Mouse (Mus musculus): Measurements from ENCODE around the gene Sbsn. TPM values are rescaled to one million over a fixed set of nuclear protein-coding genes. Genes with fewer than 3 reads are reported as not detected.
A peak's percentile ranks its signal among the peaks of the same experiment; 100 is the strongest.

Sbsn gene
- total and polyA plus RNA-seq, 2 experiments = 0.33 to 0.46 TPM

- no peaks in the 10 kb centered on the region for H3K36me3 ChIP-seq (ENCODE audit: control insufficient read depth, insufficient read depth, low read length)
- no peak overlapping the region for H3K4me3 ChIP-seq (ENCODE audit: insufficient read depth, low read depth, low read length)
- no peaks in the 10 kb centered on the region for H3K27me3 ChIP-seq (ENCODE audit: control insufficient read depth, insufficient read depth, low read length)
- H3K79me2 ChIP-seq (ENCODE audit: control insufficient read depth, insufficient read depth, low read length) = no peaks in the 10 kb centered on the region
- TF ChIP-seq CTCF (IDR thresholded peaks at IDR 0.05; ENCODE audit: low read depth, low read length) (no peak), POLR2A (IDR thresholded peaks at IDR 0.05; ENCODE audit: extremely low read depth, insufficient read depth, low read length) (no peak)
- 89% methylated on average over 1 of the region's 1 CpGs for WGBS
- H3K4me1 ChIP-seq (ENCODE audit: control insufficient read depth, insufficient read depth, low read length) = no peaks in the 10 kb centered on the region
- no peak overlapping the region for H3K9ac ChIP-seq (ENCODE audit: low read depth, low read length)
- DNase-seq (ENCODE audit: extremely low read depth, low read depth, low spot score) = no peak
- H3K27ac ChIP-seq (replicated peaks; ENCODE audit: insufficient read depth, low read depth, low read length) = no peak overlapping the region
Measured at GRCm38 (mm10) chr7:30777911-30778310, 26.6 kb downstream of the Sbsn start.

DNA sequence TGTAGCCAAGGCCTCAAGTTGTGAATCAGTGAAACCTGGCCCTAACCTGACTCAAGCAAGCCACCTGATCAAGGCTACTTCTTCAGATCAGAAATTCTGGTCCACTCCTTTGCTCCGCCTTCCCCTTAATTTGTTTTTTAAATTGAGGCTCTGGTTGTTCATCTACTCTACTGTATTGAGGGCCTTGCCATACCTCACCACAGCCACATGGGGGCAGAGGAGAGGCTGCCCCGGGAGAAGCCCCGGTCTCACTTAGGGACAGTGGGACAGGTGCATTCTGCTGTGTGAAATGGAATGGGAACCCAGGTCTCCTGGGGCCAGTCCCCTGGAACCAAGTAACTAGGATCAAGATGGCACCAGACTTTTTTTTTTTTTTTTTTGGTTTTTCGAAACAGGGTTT, 30.5 kb downstream of the Sbsn start:
- 62% methylated on average over 4 of the region's 4 CpGs for WGBS
- no peaks in the 10 kb centered on the region for H3K27me3 ChIP-seq (ENCODE audit: control insufficient read depth, insufficient read depth, low read length)
- H3K27ac ChIP-seq (replicated peaks; ENCODE audit: insufficient read depth, low read depth, low read length) = no peak overlapping the region
- no peaks in the 10 kb centered on the region for H3K4me1 ChIP-seq (ENCODE audit: control insufficient read depth, insufficient read depth, low read length)
- TF ChIP-seq CTCF (IDR thresholded peaks at IDR 0.05; ENCODE audit: low read depth, low read length) = peak; percentile 85
- no peak for TF ChIP-seq POLR2A (IDR thresholded peaks at IDR 0.05; ENCODE audit: extremely low read depth, insufficient read depth, low read length)
- peak; percentile 5 for DNase-seq (ENCODE audit: extremely low read depth, low read depth, low spot score)
- H3K79me2 ChIP-seq (ENCODE audit: control insufficient read depth, insufficient read depth, low read length) = no peaks in the 10 kb centered on the region
- H3K4me3 ChIP-seq (ENCODE audit: insufficient read depth, low read depth, low read length) = no peak overlapping the region
- H3K9ac ChIP-seq (ENCODE audit: low read depth, low read length) = no peak overlapping the region
- no peaks in the 10 kb centered on the region for H3K36me3 ChIP-seq (ENCODE audit: control insufficient read depth, insufficient read depth, low read length)

DNA sequence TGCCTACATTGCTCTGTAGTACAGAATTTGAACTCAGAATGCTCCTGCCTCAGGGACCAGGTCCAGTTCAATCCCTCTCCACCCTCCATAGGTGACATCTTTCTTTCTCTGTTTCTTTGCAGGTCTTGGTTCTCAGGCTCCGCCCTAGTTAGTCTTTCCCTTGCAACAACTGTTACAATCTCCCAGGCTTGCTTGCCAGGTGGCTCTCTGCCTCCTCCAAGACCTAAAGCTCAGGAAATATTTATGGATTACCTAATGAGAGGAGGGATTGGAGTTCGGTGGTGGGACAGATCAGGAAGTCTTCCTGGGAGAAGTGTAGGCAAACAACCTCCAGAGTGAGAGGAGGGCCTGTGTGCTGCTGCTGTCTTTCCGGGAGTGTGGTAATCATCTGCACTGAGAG, 31.4 kb downstream of the Sbsn start:
- Histone ChIP-seq H3K9ac (ENCODE audit: low read depth, low read length) (no peak overlapping the region), H3K4me3 (ENCODE audit: insufficient read depth, low read depth, low read length) (no peak overlapping the region), H3K27ac (replicated peaks; ENCODE audit: insufficient read depth, low read depth, low read length) (no peak overlapping the region), H3K4me1 (ENCODE audit: control insufficient read depth, insufficient read depth, low read length) (no peaks in the 10 kb centered on the region), H3K27me3 (ENCODE audit: control insufficient read depth, insufficient read depth, low read length) (no peaks in the 10 kb centered on the region), H3K36me3 (ENCODE audit: control insufficient read depth, insufficient read depth, low read length) (no peaks in the 10 kb centered on the region), H3K79me2 (ENCODE audit: control insufficient read depth, insufficient read depth, low read length) (no peaks in the 10 kb centered on the region)
- WGBS = 71% methylated on average over 3 of the region's 3 CpGs
- TF ChIP-seq CTCF (IDR thresholded peaks at IDR 0.05; ENCODE audit: low read depth, low read length) (no peak), POLR2A (IDR thresholded peaks at IDR 0.05; ENCODE audit: extremely low read depth, insufficient read depth, low read length) (no peak)
- DNase-seq (ENCODE audit: extremely low read depth, low read depth, low spot score) = no peak

DNA sequence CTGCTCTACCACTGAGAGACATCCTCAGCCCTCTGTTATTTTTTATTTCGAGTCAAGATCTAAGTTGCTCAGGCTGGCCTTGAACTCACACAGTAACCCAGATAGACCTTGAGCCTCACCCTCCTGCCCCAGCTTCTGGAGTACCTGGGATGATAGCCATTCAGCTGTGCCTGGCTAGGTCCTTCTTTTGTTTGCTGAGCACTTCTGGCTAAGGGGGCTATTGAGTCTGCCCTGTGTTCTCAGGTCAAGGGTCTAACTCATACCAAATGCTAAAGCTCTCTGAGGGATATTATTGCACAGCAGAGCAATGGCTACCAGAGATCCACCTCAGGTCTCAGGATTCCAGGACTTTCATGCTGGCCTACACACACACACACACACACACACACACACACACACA, 33.9 kb downstream of the Sbsn start:
- no peaks in the 10 kb centered on the region for H3K27me3 ChIP-seq (ENCODE audit: control insufficient read depth, insufficient read depth, low read length)
- H3K79me2 ChIP-seq (ENCODE audit: control insufficient read depth, insufficient read depth, low read length) = no peaks in the 10 kb centered on the region
- H3K4me3 ChIP-seq (ENCODE audit: insufficient read depth, low read depth, low read length) = no peak overlapping the region
- no peak for DNase-seq (ENCODE audit: extremely low read depth, low read depth, low spot score)
- no peak overlapping the region for H3K27ac ChIP-seq (replicated peaks; ENCODE audit: insufficient read depth, low read depth, low read length)
- no peaks in the 10 kb centered on the region for H3K4me1 ChIP-seq (ENCODE audit: control insufficient read depth, insufficient read depth, low read length)
- H3K36me3 ChIP-seq (ENCODE audit: control insufficient read depth, insufficient read depth, low read length) = no peaks in the 10 kb centered on the region
- H3K9ac ChIP-seq (ENCODE audit: low read depth, low read length) = no peak overlapping the region
- TF ChIP-seq POLR2A (IDR thresholded peaks at IDR 0.05; ENCODE audit: extremely low read depth, insufficient read depth, low read length) (no peak), CTCF (IDR thresholded peaks at IDR 0.05; ENCODE audit: low read depth, low read length) (no peak)
- 47% methylated on average over 1 of the region's 1 CpGs for WGBS

GRCm38 (mm10) chr7:30785721-30786546, 34.7 kb downstream of the Sbsn start:
- TF ChIP-seq CTCF (IDR thresholded peaks at IDR 0.05; ENCODE audit: low read depth, low read length) (no peak), POLR2A (IDR thresholded peaks at IDR 0.05; ENCODE audit: extremely low read depth, insufficient read depth, low read length) (no peak)
- Histone ChIP-seq H3K36me3 (ENCODE audit: control insufficient read depth, insufficient read depth, low read length) (no peaks in the 10 kb centered on the region), H3K9ac (ENCODE audit: low read depth, low read length) (no peak overlapping the region), H3K27ac (replicated peaks; ENCODE audit: insufficient read depth, low read depth, low read length) (no peak overlapping the region), H3K27me3 (ENCODE audit: control insufficient read depth, insufficient read depth, low read length) (no peaks in the 10 kb centered on the region), H3K4me1 (ENCODE audit: control insufficient read depth, insufficient read depth, low read length) (no peaks in the 10 kb centered on the region), H3K4me3 (ENCODE audit: insufficient read depth, low read depth, low read length) (no peak overlapping the region), H3K79me2 (ENCODE audit: control insufficient read depth, insufficient read depth, low read length) (no peaks in the 10 kb centered on the region)
- no peak for DNase-seq (ENCODE audit: extremely low read depth, low read depth, low spot score)
- 85% methylated on average over 13 of the region's 13 CpGs for WGBS

DNA sequence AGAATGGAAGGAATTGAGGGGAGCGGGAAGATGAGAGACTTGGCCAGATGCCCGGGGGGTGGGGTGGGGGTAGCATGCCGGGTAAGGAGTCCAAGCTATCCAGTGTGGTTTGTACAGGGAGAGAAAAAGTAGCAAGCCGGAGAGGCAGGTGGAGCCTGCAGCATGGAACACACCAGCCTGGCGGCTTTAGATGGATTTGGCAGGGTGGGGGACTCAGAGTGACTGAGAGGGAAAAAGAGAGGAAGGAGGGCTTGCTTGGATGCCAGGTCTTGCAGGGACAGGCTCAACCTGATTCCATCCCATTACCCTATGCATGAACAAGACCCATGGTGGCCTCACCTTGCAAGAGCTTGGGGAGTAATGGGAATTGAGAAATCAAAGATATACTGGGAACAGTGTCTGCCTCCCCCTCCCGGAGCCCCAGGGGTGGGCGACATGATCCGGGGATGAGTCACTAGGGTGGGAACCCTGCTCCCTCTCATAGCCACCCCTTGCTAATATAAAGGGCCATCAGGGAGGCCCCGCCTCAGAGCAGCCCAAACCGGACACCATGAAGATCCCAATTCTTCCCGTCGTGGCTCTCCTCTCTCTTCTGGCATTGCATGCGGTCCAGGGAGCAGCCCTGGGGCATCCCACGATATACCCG, 36.2 kb downstream of the Sbsn start, which contains the start of gene Krtdap:
Krtdap (plus strand) TSS at position 520 of the 646 bp plus-strand sequence.
- WGBS = 61% methylated on average over 15 of the region's 15 CpGs
- Histone ChIP-seq H3K79me2 (ENCODE audit: control insufficient read depth, insufficient read depth, low read length) (no peaks in the 10 kb centered on the region), H3K36me3 (ENCODE audit: control insufficient read depth, insufficient read depth, low read length) (no peaks in the 10 kb centered on the region), H3K9ac (ENCODE audit: low read depth, low read length) (no peak within 1 kb of the TSS), H3K27ac (replicated peaks; ENCODE audit: insufficient read depth, low read depth, low read length) (no peak within 1 kb of the TSS), H3K4me1 (ENCODE audit: control insufficient read depth, insufficient read depth, low read length) (no peaks in the 10 kb centered on the region), H3K27me3 (ENCODE audit: control insufficient read depth, insufficient read depth, low read length) (no peaks in the 10 kb centered on the region), H3K4me3 (ENCODE audit: insufficient read depth, low read depth, low read length) (no peak within 1 kb of the TSS)
- no peak for DNase-seq (ENCODE audit: extremely low read depth, low read depth, low spot score)
- TF ChIP-seq POLR2A (IDR thresholded peaks at IDR 0.05; ENCODE audit: extremely low read depth, insufficient read depth, low read length) = no peak
- no peak for TF ChIP-seq CTCF (IDR thresholded peaks at IDR 0.05; ENCODE audit: low read depth, low read length)
